Mouse (Mus musculus) c-Kit-positive CD71-positive TER-119-negative erythroid progenitor cells, embryonic 14.5 days (primary cell): ENCODE measurements around the gene Irak4.
A peak's percentile ranks its signal among the peaks of the same experiment; 100 is the strongest.

Source experiments
- DNase-seq: peaks from one replicate; pipeline ENCODE4 v3.0.0-alpha.2; 2013; ENCODE audit warnings: low read depth

Irak4 gene

GRCm38 (mm10) chr15:94558895-94559656 lies 15.6 kb downstream of the Irak4 start:
- no peak for DNase-seq

GRCm38 (mm10) chr15:94564909-94565308 lies 21.5 kb downstream of the Irak4 start:
- DNase-seq: no peak

- no peak for DNase-seq
Observed at GRCm38 (mm10) chr15:94565854-94566253, 22.4 kb downstream of the Irak4 start.

GRCm38 (mm10) chr15:94568496-94569182 lies 25.2 kb downstream of the Irak4 start:
- no peak for DNase-seq

GRCm38 (mm10) chr15:94571501-94571900 lies 28.1 kb downstream of the Irak4 start:
- no peak for DNase-seq

- no peak for DNase-seq
Observed at GRCm38 (mm10) chr15:94572746-94573145, 29.3 kb downstream of the Irak4 start.

- no peak for DNase-seq
Observed at GRCm38 (mm10) chr15:94574566-94575268, 31.3 kb downstream of the Irak4 start.

GRCm38 (mm10) chr15:94582000-94582593 lies 38.7 kb downstream of the Irak4 start:
- DNase-seq: no peak

- DNase-seq: no peak
Observed at GRCm38 (mm10) chr15:94583153-94583552, 39.7 kb downstream of the Irak4 start.

GRCm38 (mm10) chr15:94584738-94585137 lies 41.3 kb downstream of the Irak4 start:
- DNase-seq: no peak

GRCm38 (mm10) chr15:94587826-94588715 lies 44.6 kb downstream of the Irak4 start:
- DNase-seq: no peak

GRCm38 (mm10) chr15:94589219-94590075 lies 46.0 kb downstream of the Irak4 start, which contains the start of gene Twf1:
TSS of gene Twf1 (minus strand) at chr15:94589889.
- peak; percentile 92 for DNase-seq

GRCm38 (mm10) chr15:94590083-94590482 lies 46.6 kb downstream of the Irak4 start:
- DNase-seq: no peak

- DNase-seq: no peak
Observed at GRCm38 (mm10) chr15:94591356-94591755, 47.9 kb downstream of the Irak4 start.

- no peak for DNase-seq
Observed at GRCm38 (mm10) chr15:94593586-94593985, 50.1 kb downstream of the Irak4 start.

- no peak for DNase-seq
Observed at GRCm38 (mm10) chr15:94600145-94600707, 56.8 kb downstream of the Irak4 start.

- no peak for DNase-seq
Observed at GRCm38 (mm10) chr15:94601339-94601738, 57.9 kb downstream of the Irak4 start.

- DNase-seq: no peak
Observed at GRCm38 (mm10) chr15:94602441-94602840, 59.0 kb downstream of the Irak4 start.

GRCm38 (mm10) chr15:94607768-94608167 lies 64.3 kb downstream of the Irak4 start:
- no peak for DNase-seq

- DNase-seq: no peak
Observed at GRCm38 (mm10) chr15:94616036-94616435, 72.6 kb downstream of the Irak4 start.
